Mouse (Mus musculus) C2C12 (cell line): ENCODE measurements at regions not wholly inside any gene's neighbourhood (a gene's known extent, or its start where the extent isn't known, plus 50 kb on each side); places are given as distances from the start of the nearest gene placed in this dataset.
A peak's percentile ranks its signal among the peaks of the same experiment; 100 is the strongest.

Experiments
- H3K27me3 ChIP-seq: one replicate; pipeline ENCODE4 v1.6.1; 2011; ENCODE audit not compliant: control insufficient read depth, insufficient read depth, insufficient read length
- H3K36me3 ChIP-seq: one replicate; pipeline ENCODE4 v1.6.1; 2011; ENCODE audit not compliant: control insufficient read depth, insufficient read depth
- H3K4me3 ChIP-seq: one replicate; pipeline ENCODE4 v1.5.1; 2011; ENCODE audit warnings: mild to moderate bottlenecking, control low read depth; ENCODE audit not compliant: poor library complexity, insufficient read depth, severe bottlenecking
- H3K79me2 ChIP-seq: one replicate; pipeline ENCODE4 v1.6.1; 2011; ENCODE audit not compliant: control insufficient read depth, insufficient read depth
- H3K79me3 ChIP-seq: one replicate; pipeline ENCODE4 v1.6.1; 2011; ENCODE audit warnings: low read depth, control low read depth
- H3ac ChIP-seq: one replicate; pipeline ENCODE3; 2011; ENCODE audit warnings: low read depth; ENCODE audit not compliant: control insufficient read depth, insufficient read length
- CEBPB ChIP-seq: IDR thresholded peaks from one replicate; pipeline ENCODE4 v1.6.1; 2011; ENCODE audit warnings: low read depth, mild to moderate bottlenecking, control low read depth, moderate library complexity
- CTCF ChIP-seq: IDR thresholded peaks from one replicate; pipeline ENCODE4 v1.5.1; 2011; ENCODE audit not compliant: control insufficient read depth, insufficient read depth, insufficient read length
- FOSL1 ChIP-seq: IDR thresholded peaks from one replicate; pipeline ENCODE4 v1.8.0; 2011; ENCODE audit warnings: mild to moderate bottlenecking, low read length; ENCODE audit not compliant: poor library complexity, insufficient read depth, severe bottlenecking
- MAX ChIP-seq: IDR thresholded peaks from one replicate; pipeline ENCODE4 v1.6.1; 2011; ENCODE audit warnings: mild to moderate bottlenecking, control low read depth
- MYOD1 ChIP-seq: IDR thresholded peaks from one replicate; pipeline ENCODE4 v1.6.1; 2011; ENCODE audit warnings: low read depth; ENCODE audit not compliant: control insufficient read depth, insufficient read length
- MYOG ChIP-seq: IDR thresholded peaks from one replicate; pipeline ENCODE4 v1.6.1; 2011; ENCODE audit not compliant: control insufficient read depth, insufficient read length; ENCODE audit errors: extremely low read depth
- USF1 ChIP-seq: IDR thresholded peaks from one replicate; pipeline ENCODE4 v1.6.1; 2011; ENCODE audit warnings: low read depth, mild to moderate bottlenecking, control low read depth, moderate library complexity

DNA sequence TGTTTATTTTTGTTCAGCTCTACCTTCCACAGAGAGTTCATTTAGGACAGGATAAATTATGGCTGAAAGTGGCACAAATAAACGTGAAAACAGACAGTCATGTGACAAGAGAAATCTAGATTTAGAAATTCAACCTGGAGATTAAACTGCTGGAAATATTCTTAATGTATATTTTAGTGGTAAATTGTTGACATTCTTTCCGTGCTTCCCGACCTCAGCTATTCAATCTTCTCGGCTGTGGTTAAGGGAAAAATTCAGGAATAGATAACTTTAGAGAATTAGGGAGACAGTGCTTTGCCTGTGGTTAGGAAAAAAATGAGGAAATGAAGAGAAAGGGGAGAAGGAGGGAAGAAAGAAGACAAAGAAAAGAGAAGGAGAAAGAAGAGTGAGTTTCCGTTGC is 211.7 kb upstream of the Tsc22d2 start:
- no peak for TF ChIP-seq MYOG
- TF ChIP-seq USF1, result peak; percentile 92
- TF ChIP-seq MAX, result peak; percentile 52
- TF ChIP-seq CEBPB, result no peak
- TF ChIP-seq CTCF, result no peak
- TF ChIP-seq FOSL1, result no peak
- Histone ChIP-seq H3ac (no peak overlapping the region), H3K36me3 (no peaks in the 10 kb centered on the region), H3K79me2 (no peaks in the 10 kb centered on the region), H3K4me3 (no peak overlapping the region), H3K79me3 (no peaks in the 10 kb centered on the region), H3K27me3 (no peaks in the 10 kb centered on the region)

GRCm38 (mm10) chr3:58203806-58204205 is 210.7 kb upstream of the Tsc22d2 start:
- H3ac ChIP-seq, result no peak overlapping the region
- no peak overlapping the region for H3K4me3 ChIP-seq
- H3K79me3 ChIP-seq, result no peaks in the 10 kb centered on the region
- H3K27me3 ChIP-seq, result no peaks in the 10 kb centered on the region
- H3K79me2 ChIP-seq, result no peaks in the 10 kb centered on the region
- no peaks in the 10 kb centered on the region for H3K36me3 ChIP-seq
- TF ChIP-seq FOSL1, result no peak
- no peak for TF ChIP-seq USF1
- no peak for TF ChIP-seq MYOG
- no peak for TF ChIP-seq CTCF
- no peak for TF ChIP-seq MYOD1
- no peak for TF ChIP-seq MAX
- TF ChIP-seq CEBPB, result no peak

DNA sequence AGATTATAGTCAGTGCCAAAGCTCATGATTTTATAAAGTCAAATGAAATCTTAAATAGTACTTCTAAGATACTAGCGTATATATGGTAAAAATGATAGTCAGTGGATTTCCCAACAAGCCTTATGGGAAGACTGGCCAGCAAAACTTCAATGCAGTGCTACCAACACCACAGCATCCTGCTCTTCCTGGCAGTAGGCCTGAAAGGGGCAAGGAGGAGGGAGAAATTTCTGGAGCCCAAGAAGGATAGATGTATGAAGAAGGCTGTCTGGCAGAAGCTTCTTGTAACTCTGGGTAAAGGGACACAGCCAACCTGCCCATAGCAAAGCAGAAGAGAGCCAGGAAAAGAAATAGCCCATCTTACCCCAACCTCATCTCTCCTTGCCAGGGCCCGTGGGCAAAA is 209.0 kb upstream of the Tsc22d2 start:
- H3K79me2 ChIP-seq, result no peaks in the 10 kb centered on the region

DNA sequence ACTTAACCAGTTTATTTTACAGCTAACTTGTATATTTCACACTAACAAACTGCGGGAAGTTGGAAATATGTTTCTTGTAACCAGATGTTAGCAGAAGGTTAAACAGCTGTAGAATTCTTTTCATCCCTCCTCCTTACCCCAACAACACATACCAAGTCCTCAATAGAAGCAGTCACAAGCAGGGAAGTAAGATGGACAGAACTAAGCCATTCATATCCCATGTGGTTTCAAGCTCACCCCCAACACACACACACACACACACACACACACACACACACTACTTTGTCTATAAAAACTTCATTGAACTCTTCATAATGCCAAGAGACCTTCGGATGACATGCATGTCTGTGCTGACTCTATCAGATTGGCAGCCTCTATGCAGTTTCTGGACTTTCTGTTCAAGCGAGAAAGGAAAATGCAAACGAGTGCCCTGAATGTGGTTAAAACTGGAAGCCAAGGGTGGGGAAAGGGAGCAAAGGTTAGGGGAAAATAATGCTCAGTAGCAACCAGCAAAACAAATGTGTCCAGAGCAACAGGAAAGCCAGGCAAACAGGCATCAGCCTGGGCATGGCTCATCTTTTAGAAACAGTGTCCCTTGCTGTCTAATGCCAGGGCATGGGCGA is 207.6 kb upstream of the Tsc22d2 start:
- H3K4me3 ChIP-seq, result no peak overlapping the region
- TF ChIP-seq MYOG (no peak), MYOD1 (no peak), MAX (no peak), FOSL1 (no peak), CTCF (no peak), CEBPB (no peak), USF1 (no peak)
- H3K79me3 ChIP-seq, result no peaks in the 10 kb centered on the region
- H3ac ChIP-seq, result no peak overlapping the region
- H3K27me3 ChIP-seq, result no peaks in the 10 kb centered on the region
- H3K36me3 ChIP-seq, result no peaks in the 10 kb centered on the region
- no peaks in the 10 kb centered on the region for H3K79me2 ChIP-seq

More for the DNA sequence above, 209.0 kb upstream of the Tsc22d2 start:
- TF ChIP-seq USF1, result no peak
- Histone ChIP-seq H3K27me3 (no peaks in the 10 kb centered on the region), H3K79me3 (no peaks in the 10 kb centered on the region), H3K4me3 (no peak overlapping the region), H3K36me3 (no peaks in the 10 kb centered on the region), H3ac (no peak overlapping the region)

DNA sequence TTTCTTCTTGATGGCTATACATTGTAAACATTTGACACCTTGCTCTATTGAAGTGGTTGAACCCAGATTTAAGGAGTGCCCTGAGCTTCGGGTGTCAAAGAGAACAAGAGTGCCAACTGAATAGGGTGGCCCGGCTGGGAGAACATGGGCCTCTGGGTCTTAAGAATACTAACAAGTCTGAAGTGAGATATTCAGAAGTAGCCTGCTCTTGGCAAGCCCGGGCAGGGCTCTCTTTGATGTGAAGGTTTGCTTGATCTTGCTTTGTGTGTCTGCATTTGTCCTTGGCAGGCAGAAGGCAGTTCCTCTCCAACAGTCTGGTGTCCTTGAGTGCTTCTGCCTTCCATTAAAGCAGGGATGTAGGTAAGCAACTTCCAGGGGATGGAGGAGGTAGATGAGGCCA is 203.5 kb upstream of the Tsc22d2 start:
- no peaks in the 10 kb centered on the region for H3K79me2 ChIP-seq
- no peaks in the 10 kb centered on the region for H3K36me3 ChIP-seq
- H3ac ChIP-seq, result no peak overlapping the region
- TF ChIP-seq MYOD1, result no peak
- TF ChIP-seq CEBPB, result no peak
- H3K79me3 ChIP-seq, result no peaks in the 10 kb centered on the region
- no peaks in the 10 kb centered on the region for H3K27me3 ChIP-seq
- no peak overlapping the region for H3K4me3 ChIP-seq

DNA sequence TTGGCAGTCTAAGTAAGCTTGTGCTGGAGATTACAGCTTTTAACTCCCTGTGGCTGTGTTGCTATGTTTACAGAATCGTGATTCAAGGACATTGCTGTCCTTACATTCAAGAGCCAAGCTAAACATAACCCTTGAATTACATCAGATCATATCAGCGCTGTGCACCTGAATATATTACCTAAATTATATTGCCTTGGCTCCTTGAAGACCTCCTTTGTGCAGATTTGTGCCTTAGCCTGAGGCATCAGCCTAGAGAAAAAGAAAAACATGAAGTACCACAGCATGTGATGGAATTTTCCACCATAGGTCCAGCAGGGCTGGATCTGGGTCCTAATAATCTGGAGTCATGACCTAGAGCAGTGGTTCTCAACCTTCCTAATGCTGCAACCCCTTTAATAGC is 189.8 kb upstream of the Tsc22d2 start:
- H3K79me3 ChIP-seq, result no peaks in the 10 kb centered on the region

More for the DNA sequence above, 189.8 kb upstream of the Tsc22d2 start:
- Histone ChIP-seq H3K79me2 (no peaks in the 10 kb centered on the region), H3ac (no peak overlapping the region), H3K36me3 (no peaks in the 10 kb centered on the region), H3K27me3 (no peaks in the 10 kb centered on the region), H3K4me3 (no peak overlapping the region)
- TF ChIP-seq MYOD1, result no peak
- no peak for TF ChIP-seq CTCF
- TF ChIP-seq MAX, result no peak
- TF ChIP-seq MYOG, result no peak
- TF ChIP-seq FOSL1, result no peak
- TF ChIP-seq CEBPB, result no peak
- TF ChIP-seq USF1, result no peak
